Mouse (Mus musculus) thymus, adult 2 months (tissue): Measurements from ENCODE around the gene Gm20662. TPM values are rescaled to one million over a fixed set of nuclear protein-coding genes. Genes with fewer than 3 reads are reported as not detected.
A peak's percentile ranks its signal among the peaks of the same experiment; 100 is the strongest.

Experiments used
- DNase-seq: peaks from one replicate; pipeline ENCODE4 v3.0.0; 2021
- H3K27ac ChIP-seq: fragments of 200-500 bp; 2 replicates; pipeline ENCODE4 v1.5.1; 2012; ENCODE audit warnings: low read length, control low read depth; ENCODE audit not compliant: control insufficient read depth, insufficient read depth
- H3K27me3 ChIP-seq: fragments of 200-500 bp; 2 replicates; pipeline ENCODE4 v1.6.1; 2012; ENCODE audit warnings: mild to moderate bottlenecking, low read length, moderate library complexity, mixed read lengths; ENCODE audit not compliant: control insufficient read depth, insufficient read depth
- H3K36me3 ChIP-seq: fragments of 200-500 bp; 2 replicates; pipeline ENCODE4 v1.6.1; 2012; ENCODE audit warnings: mild to moderate bottlenecking, low read length, moderate library complexity; ENCODE audit not compliant: control insufficient read depth, insufficient read depth
- H3K4me1 ChIP-seq: fragments of 200-500 bp; replicated peaks from 2 replicates; pipeline ENCODE4 v1.6.1; 2012; ENCODE audit warnings: low read length; ENCODE audit not compliant: control insufficient read depth, insufficient read depth
- H3K4me3 ChIP-seq: fragments of 200-500 bp; 2 replicates; pipeline ENCODE4 v1.5.1; 2012; ENCODE audit warnings: mild to moderate bottlenecking, low read length, control low read depth, moderate library complexity; ENCODE audit not compliant: control insufficient read depth, insufficient read depth
- CTCF ChIP-seq: fragments of 200-500 bp; IDR thresholded peaks from 2 replicates; pipeline ENCODE4 v1.5.1; 2012; ENCODE audit warnings: mild to moderate bottlenecking, control low read depth, low read length, moderate library complexity, borderline replicate concordance; ENCODE audit not compliant: control insufficient read depth, poor library complexity, insufficient read depth; ENCODE audit errors: extremely low read depth
- POLR2A ChIP-seq: fragments of 200-500 bp; IDR thresholded peaks from 2 replicates; pipeline ENCODE4 v1.6.1; 2012; ENCODE audit warnings: mild to moderate bottlenecking, low read length, control low read depth, moderate library complexity; ENCODE audit not compliant: control insufficient read depth, poor library complexity, insufficient read depth; ENCODE audit errors: extremely low read depth
- WGBS: fragments of 180-500 bp; shearing (Covaris S2); methylation state at CpG from one replicate; pipeline ENCODE4 v1.1.7; 2018; 5-methylcytosine and 5-hydroxymethylcytosine counted together
- polyA plus RNA-seq: library from polyadenylated mRNA; depleted of rRNA; stranded (reverse); fragments of >200 nt; gene quantifications from 2 replicates; pipeline ENCODE4 v1.2.3, GENCODE M21; 2012

Gm20662 gene
- polyA plus RNA-seq, 1 experiment = 3.2 TPM

DNA sequence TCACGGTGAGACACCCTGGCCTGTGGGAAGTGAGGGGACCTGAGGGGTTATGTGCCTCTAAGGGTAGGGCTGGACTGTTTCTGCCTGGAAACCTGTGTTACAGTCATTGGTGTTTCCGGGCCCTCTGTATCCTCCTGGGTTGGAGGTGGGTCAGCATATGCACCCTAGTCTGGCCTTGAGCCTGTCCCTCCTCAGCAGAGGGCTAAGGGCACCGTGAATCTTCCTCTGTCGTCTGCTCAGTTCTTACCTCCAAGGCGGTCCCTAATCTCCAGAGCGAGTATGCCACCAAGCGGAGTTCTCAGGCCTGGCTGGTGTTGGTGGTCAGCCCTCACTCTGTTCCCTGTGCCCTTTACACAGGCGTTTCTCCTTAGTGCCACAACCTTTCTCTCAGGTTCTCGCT lies 33.2 kb upstream of the Gm20662 start:
- no peak for DNase-seq
- Histone ChIP-seq H3K27ac (no peak overlapping the region), H3K36me3 (no peaks in the 10 kb centered on the region; the same call in 1 of the 2 replicates), H3K4me3 (no peak overlapping the region), H3K27me3 (no peaks in the 10 kb centered on the region), H3K4me1 (no peaks in the 10 kb centered on the region)
- WGBS = 97% methylated on average over 9 of the region's 9 CpGs
- TF ChIP-seq POLR2A = no peak
- no peak for TF ChIP-seq CTCF

- Histone ChIP-seq H3K27ac (no peak overlapping the region), H3K36me3 (no peaks in the 10 kb centered on the region), H3K4me1 (no peaks in the 10 kb centered on the region), H3K4me3 (no peak overlapping the region), H3K27me3 (no peaks in the 10 kb centered on the region)
- 17% methylated on average over 5 of the region's 5 CpGs for WGBS
- DNase-seq = peak; percentile 66
- peak; percentile 81; the same call in 1 of the 2 replicates for TF ChIP-seq CTCF
- no peak for TF ChIP-seq POLR2A
Observed at GRCm38 (mm10) chr9:107963700-107964099, 32.4 kb upstream of the Gm20662 start.

- 98% methylated on average over 9 of the region's 9 CpGs for WGBS
- no peaks in the 10 kb centered on the region for H3K27me3 ChIP-seq
- H3K27ac ChIP-seq = no peak overlapping the region
- no peak overlapping the region for H3K4me3 ChIP-seq
- no peak for TF ChIP-seq POLR2A
- TF ChIP-seq CTCF = no peak
- no peaks in the 10 kb centered on the region for H3K4me1 ChIP-seq
- no peaks in the 10 kb centered on the region for H3K36me3 ChIP-seq
- DNase-seq = no peak
Observed at GRCm38 (mm10) chr9:107964681-107965080, 31.5 kb upstream of the Gm20662 start.

DNA sequence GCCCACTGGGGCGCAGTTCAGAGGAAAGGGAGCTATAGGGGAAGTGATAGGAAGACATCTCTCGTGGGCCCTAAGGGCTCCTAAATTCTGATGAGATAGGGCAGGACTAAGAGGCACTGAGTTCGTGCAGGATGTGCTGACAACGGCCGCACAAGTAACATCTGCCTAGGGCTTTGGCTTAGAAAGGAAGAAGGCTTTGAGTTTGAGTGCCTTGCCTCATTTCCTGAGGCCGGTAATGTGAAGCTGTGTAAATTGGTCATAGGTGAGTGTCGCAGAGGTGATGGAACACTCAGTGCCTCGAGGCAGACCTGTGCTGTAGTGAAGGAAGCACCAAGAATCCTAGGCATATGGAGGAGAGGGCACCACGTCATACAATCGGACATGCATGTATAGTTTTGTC lies 29.5 kb upstream of the Gm20662 start:
- no peak overlapping the region for H3K4me3 ChIP-seq
- DNase-seq = no peak
- H3K4me1 ChIP-seq = peaks cover 2% of the 10 kb centered on the region; the same call in 1 of the 2 replicates
- TF ChIP-seq CTCF (no peak), POLR2A (no peak)
- no peak overlapping the region for H3K27ac ChIP-seq
- H3K36me3 ChIP-seq = no peaks in the 10 kb centered on the region
- 53% methylated on average over 10 of the region's 10 CpGs for WGBS
- no peaks in the 10 kb centered on the region for H3K27me3 ChIP-seq

DNA sequence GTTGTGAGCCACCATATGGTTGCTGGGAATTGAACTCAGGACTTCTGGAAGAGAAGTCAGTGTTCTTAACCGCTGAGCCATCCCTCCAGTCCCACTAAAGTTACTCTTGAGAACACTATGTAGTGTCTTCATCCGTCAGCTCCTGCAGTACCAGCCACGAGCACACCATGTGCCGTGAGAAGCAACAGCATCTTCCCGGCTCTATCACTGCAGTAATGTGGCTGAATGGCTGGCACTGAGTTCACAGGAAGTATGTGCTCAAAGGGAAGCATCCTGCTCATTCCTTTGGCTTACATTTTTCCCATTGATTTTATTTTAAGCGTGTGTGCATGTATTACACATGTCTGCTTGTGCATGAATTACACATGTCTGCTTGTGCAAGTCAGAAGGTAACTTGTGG lies 28.7 kb upstream of the Gm20662 start:
- Histone ChIP-seq H3K4me3 (no peak overlapping the region), H3K27me3 (no peaks in the 10 kb centered on the region), H3K27ac (no peak overlapping the region), H3K36me3 (no peaks in the 10 kb centered on the region), H3K4me1 (peaks cover 3% of the 10 kb centered on the region; the same call in 1 of the 2 replicates)
- no peak for DNase-seq
- TF ChIP-seq CTCF (no peak), POLR2A (no peak)
- WGBS = 95% methylated on average over 6 of the region's 6 CpGs

GRCm38 (mm10) chr9:107968531-107968930 lies 27.6 kb upstream of the Gm20662 start:
- Histone ChIP-seq H3K27me3 (no peaks in the 10 kb centered on the region), H3K4me1 (peaks cover 3% of the 10 kb centered on the region; the same call in 1 of the 2 replicates), H3K36me3 (no peaks in the 10 kb centered on the region), H3K4me3 (no peak overlapping the region), H3K27ac (no peak overlapping the region)
- DNase-seq = no peak
- no peak for TF ChIP-seq CTCF
- TF ChIP-seq POLR2A = no peak
- WGBS = 96% methylated on average over 7 of the region's 7 CpGs

- 88% methylated on average over 5 of the region's 5 CpGs for WGBS
- no peak for TF ChIP-seq POLR2A
- Histone ChIP-seq H3K27ac (no peak overlapping the region), H3K4me1 (peaks cover 9% of the 10 kb centered on the region), H3K27me3 (no peaks in the 10 kb centered on the region), H3K36me3 (no peaks in the 10 kb centered on the region), H3K4me3 (no peak overlapping the region)
- DNase-seq = no peak
Observed at GRCm38 (mm10) chr9:107970311-107970710, 25.8 kb upstream of the Gm20662 start.
